Mouse (Mus musculus) left cerebral cortex, postnatal 36 days (tissue): Measurements from ENCODE around the gene Adh4. TPM values are rescaled to one million over a fixed set of nuclear protein-coding genes. Genes with fewer than 3 reads are reported as not detected.

Experiments
- total RNA-seq, 2 experiments: library from RNA; stranded (reverse); gene quantifications; 2 replicates each; pipeline ENCODE4 v1.2.3; 2021

The Adh4 gene
- total RNA-seq, 2 experiments from 2014 or later, result not detected

Other genes starting within 250 kb of the Adh4 start
- not detected for gene 4930579F01Rik, start 221.6 kb upstream of the Adh4 start, total RNA-seq
- gene Adh7, start 197.7 kb upstream of the Adh4 start, total RNA-seq, result under 1 TPM; 0.10 to 0.11 TPM
- gene Adh1, start 154.5 kb upstream of the Adh4 start, total RNA-seq, result under 1 TPM; 0.50 to 0.99 TPM
- not detected for gene Adh6a, start 102.2 kb upstream of the Adh4 start, total RNA-seq
- not detected for gene Adh6b, start 73.7 kb upstream of the Adh4 start, total RNA-seq
- 10 to 100 TPM; 60.8 to 64.3 TPM for gene Adh5, start 27.6 kb downstream of the Adh4 start, total RNA-seq
- gene Metap1, start 74.0 kb downstream of the Adh4 start, total RNA-seq, result 10 to 100 TPM; 38.1 to 39.7 TPM
- 100 to 1,000 TPM; 175 to 183 TPM for gene Eif4e, start 110.7 kb downstream of the Adh4 start, total RNA-seq